Mouse (Mus musculus): ENCODE measurements around the gene Runx2. TPM values are rescaled to one million over a fixed set of nuclear protein-coding genes. Genes with fewer than 3 reads are reported as not detected.

Gene Runx2
- polyA plus RNA-seq, 1 experiment from 2014 or later, result 2.2 TPM

GRCm38 (mm10) chr17:44612641-44613040, 202.0 kb downstream of the Runx2 start:
- no peaks in the 10 kb centered on the region for H3K27me3 ChIP-seq (ENCODE audit: control insufficient read depth, insufficient read depth, low read length)
- H3K4me1 ChIP-seq (replicated peaks; ENCODE audit: control insufficient read depth, insufficient read depth, low read length), result peaks cover 6% of the 10 kb centered on the region; the same call in 1 of the 2 replicates
- WGBS, result 66% methylated on average over 8 of the region's 8 CpGs
- no peak overlapping the region for H3K9ac ChIP-seq (ENCODE audit: low read length)
- no peak overlapping the region for H3K4me3 ChIP-seq (ENCODE audit: low read depth, low read length)
- ATAC-seq (replicated peaks; ENCODE audit: low FRiP score) (no peak), DNase-seq (ENCODE audit: low spot score) (no peak)
- no peaks in the 10 kb centered on the region for H3K9me3 ChIP-seq (ENCODE audit: control insufficient read depth, low read length)
- no peak overlapping the region for H3K4me2 ChIP-seq (ENCODE audit: low read depth, low read length, severe bottlenecking)
- no peak overlapping the region for H3K27ac ChIP-seq (ENCODE audit: low read depth, low read length)
- no peaks in the 10 kb centered on the region for H3K36me3 ChIP-seq (ENCODE audit: control insufficient read depth, insufficient read depth, low read length)

DNA sequence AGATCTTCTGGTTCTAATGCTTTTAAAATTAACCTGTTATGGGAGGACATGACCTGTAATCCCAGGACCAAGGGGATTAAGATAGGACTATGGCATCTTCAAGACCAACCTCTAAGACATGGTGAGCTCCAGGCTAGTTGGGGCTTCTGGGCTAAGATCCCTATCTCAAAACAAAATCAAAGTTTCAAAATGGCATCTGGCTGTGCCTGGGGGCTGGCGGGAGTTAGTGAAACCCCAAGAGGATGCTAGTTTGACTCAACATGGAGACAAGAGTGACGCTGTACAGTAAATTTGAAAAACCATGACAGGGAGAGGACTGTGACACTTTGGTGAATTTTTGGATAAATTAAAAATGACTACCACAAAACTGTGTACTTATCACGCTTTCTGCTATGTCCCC, 202.6 kb downstream of the Runx2 start:
- Histone ChIP-seq H3K4me3 (ENCODE audit: low read depth, low read length) (no peak overlapping the region), H3K9me3 (ENCODE audit: control insufficient read depth, low read length) (no peaks in the 10 kb centered on the region), H3K27ac (ENCODE audit: low read depth, low read length) (no peak overlapping the region), H3K4me1 (replicated peaks; ENCODE audit: control insufficient read depth, insufficient read depth, low read length) (peaks cover 6% of the 10 kb centered on the region; the same call in 1 of the 2 replicates), H3K9ac (ENCODE audit: low read length) (no peak overlapping the region), H3K36me3 (ENCODE audit: control insufficient read depth, insufficient read depth, low read length) (no peaks in the 10 kb centered on the region), H3K27me3 (ENCODE audit: control insufficient read depth, insufficient read depth, low read length) (no peaks in the 10 kb centered on the region), H3K4me2 (ENCODE audit: low read depth, low read length, severe bottlenecking) (no peak overlapping the region)
- ATAC-seq (replicated peaks; ENCODE audit: low FRiP score), result no peak
- no peak for DNase-seq (ENCODE audit: low spot score)
- 93% methylated on average over 3 of the region's 3 CpGs for WGBS

GRCm38 (mm10) chr17:44611543-44611942, 203.1 kb downstream of the Runx2 start:
- no peaks in the 10 kb centered on the region for H3K9me3 ChIP-seq (ENCODE audit: control insufficient read depth, low read length)
- H3K4me3 ChIP-seq (ENCODE audit: low read depth, low read length), result no peak overlapping the region
- H3K27me3 ChIP-seq (ENCODE audit: control insufficient read depth, insufficient read depth, low read length), result no peaks in the 10 kb centered on the region
- H3K9ac ChIP-seq (ENCODE audit: low read length), result no peak overlapping the region
- WGBS, result 85% methylated on average over 4 of the region's 4 CpGs
- DNase-seq (ENCODE audit: low spot score) (no peak), ATAC-seq (replicated peaks; ENCODE audit: low FRiP score) (no peak)
- H3K4me2 ChIP-seq (ENCODE audit: low read depth, low read length, severe bottlenecking), result no peak overlapping the region
- H3K27ac ChIP-seq (ENCODE audit: low read depth, low read length), result no peak overlapping the region
- peaks cover 6% of the 10 kb centered on the region; the same call in 1 of the 2 replicates for H3K4me1 ChIP-seq (replicated peaks; ENCODE audit: control insufficient read depth, insufficient read depth, low read length)
- no peaks in the 10 kb centered on the region for H3K36me3 ChIP-seq (ENCODE audit: control insufficient read depth, insufficient read depth, low read length)

DNA sequence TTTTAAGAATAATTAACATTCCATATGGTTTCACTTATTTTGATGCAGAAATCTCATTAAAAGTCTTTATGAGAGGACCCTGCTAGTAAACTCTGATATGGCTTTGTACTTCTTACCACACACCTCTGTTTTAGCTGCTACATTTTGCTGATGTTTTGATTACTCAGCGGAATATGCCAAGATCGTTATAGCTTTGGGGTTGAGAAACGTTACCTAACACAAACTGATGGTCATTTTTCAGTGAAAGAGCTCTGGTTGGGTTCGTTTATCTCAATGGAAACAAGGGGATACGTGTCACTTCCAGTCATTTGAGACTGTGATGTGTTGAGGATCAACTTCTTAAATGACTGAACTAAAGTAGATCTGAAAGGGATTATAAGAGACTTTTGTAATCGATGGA, 203.8 kb downstream of the Runx2 start:
- 47% methylated on average over 6 of the region's 6 CpGs for WGBS
- peaks cover 6% of the 10 kb centered on the region; the same call in 1 of the 2 replicates for H3K4me1 ChIP-seq (replicated peaks; ENCODE audit: control insufficient read depth, insufficient read depth, low read length)
- no peak overlapping the region for H3K4me2 ChIP-seq (ENCODE audit: low read depth, low read length, severe bottlenecking)

DNA sequence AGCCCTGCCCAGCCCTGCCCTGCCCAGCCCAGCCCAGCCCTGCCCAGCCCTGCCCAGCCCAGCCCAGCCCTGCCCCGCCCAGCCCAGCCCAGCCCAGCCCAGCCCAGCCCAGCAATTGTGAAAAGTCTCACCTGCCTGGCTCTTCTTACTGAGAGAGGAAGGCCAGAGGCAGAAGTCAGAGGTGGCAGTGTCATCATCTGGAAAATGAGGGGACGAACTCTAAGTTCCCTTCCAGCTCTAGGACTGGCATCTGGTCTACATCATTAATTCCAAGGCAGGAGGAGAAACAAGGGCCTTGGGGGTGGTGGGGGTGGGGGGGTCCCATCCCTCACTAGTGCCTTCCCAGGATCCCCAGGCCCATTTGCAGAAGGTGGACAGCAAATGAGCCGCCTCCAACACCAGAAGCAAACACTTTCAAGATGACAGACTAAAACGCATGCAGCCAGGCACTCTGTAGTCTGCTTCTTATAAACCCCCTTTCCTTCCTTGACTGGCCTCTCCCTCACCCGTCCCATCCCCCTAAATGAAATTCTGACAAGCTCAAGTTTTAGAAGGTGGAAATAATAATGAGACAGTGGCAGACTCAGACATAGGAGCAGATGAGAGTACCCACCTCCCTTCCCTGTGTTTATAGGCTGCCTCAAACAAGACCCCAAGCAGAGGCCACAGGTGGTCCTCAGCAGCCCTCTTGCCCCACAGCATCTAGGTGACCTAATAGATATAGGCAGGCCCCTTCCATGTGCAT, 204.5 kb downstream of the Runx2 start:
- H3K27me3 ChIP-seq (ENCODE audit: control insufficient read depth, insufficient read depth, low read length), result no peaks in the 10 kb centered on the region
- DNase-seq (ENCODE audit: low spot score) (no peak), ATAC-seq (replicated peaks; ENCODE audit: low FRiP score) (no peak)
- no peak overlapping the region for H3K9ac ChIP-seq (ENCODE audit: low read length)
- H3K36me3 ChIP-seq (ENCODE audit: control insufficient read depth, insufficient read depth, low read length), result no peaks in the 10 kb centered on the region
- H3K4me2 ChIP-seq (ENCODE audit: low read depth, low read length, severe bottlenecking), result no peak overlapping the region
- peaks cover 6% of the 10 kb centered on the region; the same call in 1 of the 2 replicates for H3K4me1 ChIP-seq (replicated peaks; ENCODE audit: control insufficient read depth, insufficient read depth, low read length)
- WGBS, result 62% methylated on average over 4 of the region's 5 CpGs
- H3K9me3 ChIP-seq (ENCODE audit: control insufficient read depth, low read length), result no peaks in the 10 kb centered on the region
- H3K27ac ChIP-seq (ENCODE audit: low read depth, low read length), result no peak overlapping the region
- H3K4me3 ChIP-seq (ENCODE audit: low read depth, low read length), result no peak overlapping the region

More for the DNA sequence above, 203.8 kb downstream of the Runx2 start:
- Histone ChIP-seq H3K4me3 (ENCODE audit: low read depth, low read length) (no peak overlapping the region), H3K27me3 (ENCODE audit: control insufficient read depth, insufficient read depth, low read length) (no peaks in the 10 kb centered on the region), H3K9me3 (ENCODE audit: control insufficient read depth, low read length) (no peaks in the 10 kb centered on the region), H3K36me3 (ENCODE audit: control insufficient read depth, insufficient read depth, low read length) (no peaks in the 10 kb centered on the region), H3K27ac (ENCODE audit: low read depth, low read length) (no peak overlapping the region), H3K9ac (ENCODE audit: low read length) (no peak overlapping the region)
- no peak for ATAC-seq (replicated peaks; ENCODE audit: low FRiP score)
- DNase-seq (ENCODE audit: low spot score), result no peak

- Histone ChIP-seq H3K9ac (ENCODE audit: low read length) (no peak overlapping the region), H3K27me3 (ENCODE audit: control insufficient read depth, insufficient read depth, low read length) (no peaks in the 10 kb centered on the region), H3K36me3 (ENCODE audit: control insufficient read depth, insufficient read depth, low read length) (no peaks in the 10 kb centered on the region), H3K9me3 (ENCODE audit: control insufficient read depth, low read length) (no peaks in the 10 kb centered on the region), H3K4me1 (replicated peaks; ENCODE audit: control insufficient read depth, insufficient read depth, low read length) (peaks cover 6% of the 10 kb centered on the region; the same call in 1 of the 2 replicates), H3K4me2 (ENCODE audit: low read depth, low read length, severe bottlenecking) (no peak overlapping the region), H3K27ac (ENCODE audit: low read depth, low read length) (no peak overlapping the region), H3K4me3 (ENCODE audit: low read depth, low read length) (no peak overlapping the region)
- no peak for ATAC-seq (replicated peaks; ENCODE audit: low FRiP score)
- no peak for DNase-seq (ENCODE audit: low spot score)
- WGBS, result 86% methylated on average over 10 of the region's 10 CpGs
These were observed 205.2 kb downstream of the Runx2 start for GRCm38 (mm10) chr17:44609356-44609755.

DNA sequence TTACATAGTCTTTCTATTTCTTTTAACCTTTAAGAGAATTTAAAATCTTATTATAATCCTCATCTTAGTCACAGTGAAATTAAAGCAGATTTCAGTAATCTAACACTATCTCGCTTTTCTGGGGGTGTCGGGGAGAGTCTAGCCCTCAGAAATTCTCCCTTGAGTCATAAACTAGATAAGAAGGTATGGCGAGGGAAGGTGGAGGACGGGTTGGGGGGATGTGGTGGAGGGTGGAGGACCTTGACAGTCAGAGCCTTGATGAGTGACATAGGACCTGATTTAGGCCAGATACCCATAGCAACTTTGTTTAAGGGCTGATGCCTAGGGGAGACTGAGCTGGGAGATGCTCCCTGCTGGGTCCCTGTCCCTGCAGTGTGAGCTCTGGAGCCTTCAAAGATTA, 205.7 kb downstream of the Runx2 start:
- WGBS, result 78% methylated on average over 4 of the region's 4 CpGs
- ATAC-seq (replicated peaks; ENCODE audit: low FRiP score) (no peak), DNase-seq (ENCODE audit: low spot score) (no peak)
- no peak overlapping the region for H3K9ac ChIP-seq (ENCODE audit: low read length)
- no peaks in the 10 kb centered on the region for H3K27me3 ChIP-seq (ENCODE audit: control insufficient read depth, insufficient read depth, low read length)
- H3K27ac ChIP-seq (ENCODE audit: low read depth, low read length), result no peak overlapping the region
- H3K4me1 ChIP-seq (replicated peaks; ENCODE audit: control insufficient read depth, insufficient read depth, low read length), result peaks cover 4% of the 10 kb centered on the region; the same call in 1 of the 2 replicates
- H3K9me3 ChIP-seq (ENCODE audit: control insufficient read depth, low read length), result no peaks in the 10 kb centered on the region
- H3K4me3 ChIP-seq (ENCODE audit: low read depth, low read length), result no peak overlapping the region
- H3K4me2 ChIP-seq (ENCODE audit: low read depth, low read length, severe bottlenecking), result no peak overlapping the region
- H3K36me3 ChIP-seq (ENCODE audit: control insufficient read depth, insufficient read depth, low read length), result no peaks in the 10 kb centered on the region

- no peak overlapping the region for H3K9ac ChIP-seq (ENCODE audit: low read length)
- H3K4me1 ChIP-seq (replicated peaks; ENCODE audit: control insufficient read depth, insufficient read depth, low read length), result no peaks in the 10 kb centered on the region
- no peak overlapping the region for H3K4me3 ChIP-seq (ENCODE audit: low read depth, low read length)
- no peaks in the 10 kb centered on the region for H3K9me3 ChIP-seq (ENCODE audit: control insufficient read depth, low read length)
- DNase-seq (ENCODE audit: low spot score) (no peak), ATAC-seq (replicated peaks; ENCODE audit: low FRiP score) (no peak)
- H3K27ac ChIP-seq (ENCODE audit: low read depth, low read length), result no peak overlapping the region
- 88% methylated on average over 8 of the region's 8 CpGs for WGBS
- no peak overlapping the region for H3K4me2 ChIP-seq (ENCODE audit: low read depth, low read length, severe bottlenecking)
- H3K27me3 ChIP-seq (ENCODE audit: control insufficient read depth, insufficient read depth, low read length), result no peaks in the 10 kb centered on the region
- no peaks in the 10 kb centered on the region for H3K36me3 ChIP-seq (ENCODE audit: control insufficient read depth, insufficient read depth, low read length)
These were observed 207.2 kb downstream of the Runx2 start for GRCm38 (mm10) chr17:44607383-44607782.

- H3K27me3 ChIP-seq (ENCODE audit: control insufficient read depth, insufficient read depth, low read length), result no peaks in the 10 kb centered on the region
- H3K4me2 ChIP-seq (ENCODE audit: low read depth, low read length, severe bottlenecking), result no peak overlapping the region
- no peaks in the 10 kb centered on the region for H3K9me3 ChIP-seq (ENCODE audit: control insufficient read depth, low read length)
- ATAC-seq (replicated peaks; ENCODE audit: low FRiP score) (no peak), DNase-seq (ENCODE audit: low spot score) (no peak)
- no peak overlapping the region for H3K27ac ChIP-seq (ENCODE audit: low read depth, low read length)
- 90% methylated on average over 7 of the region's 7 CpGs for WGBS
- H3K4me3 ChIP-seq (ENCODE audit: low read depth, low read length), result no peak overlapping the region
- no peaks in the 10 kb centered on the region for H3K36me3 ChIP-seq (ENCODE audit: control insufficient read depth, insufficient read depth, low read length)
- H3K9ac ChIP-seq (ENCODE audit: low read length), result no peak overlapping the region
- no peaks in the 10 kb centered on the region for H3K4me1 ChIP-seq (replicated peaks; ENCODE audit: control insufficient read depth, insufficient read depth, low read length)
These were observed 208.4 kb downstream of the Runx2 start for GRCm38 (mm10) chr17:44606245-44606644.
